Mouse (Mus musculus) stomach, postnatal 0 days (tissue): Measurements from ENCODE around the gene Ttc7. TPM values are rescaled to one million over a fixed set of nuclear protein-coding genes. Genes with fewer than 3 reads are reported as not detected.

Experiments used
- ATAC-seq: fragments of 200-750 bp; cut with Nextera tagmentation; 2 replicates; pipeline ENCODE4 v1.8.0; 2017; ENCODE audit not compliant: low FRiP score, low TSS enrichment
- DNase-seq: peaks from one replicate; pipeline ENCODE4 v3.0.0-alpha.2; 2016; ENCODE audit warnings: low spot score
- H3K27ac ChIP-seq: fragments of 300-500 bp; sonication (generic); replicated peaks from 2 replicates; pipeline ENCODE4 v1.5.1; 2014; ENCODE audit warnings: mild to moderate bottlenecking, control low read depth
- H3K27me3 ChIP-seq: fragments of 300-500 bp; sonication (generic); 2 replicates; pipeline ENCODE4 v1.6.1; 2014; ENCODE audit warnings: low read length; ENCODE audit not compliant: control insufficient read depth, insufficient read depth
- H3K36me3 ChIP-seq: fragments of 300-500 bp; sonication (generic); 2 replicates; pipeline ENCODE4 v1.6.1; 2014; ENCODE audit warnings: low read length, mixed read lengths; ENCODE audit not compliant: control insufficient read depth, insufficient read depth
- H3K4me1 ChIP-seq: fragments of 300-500 bp; sonication (generic); replicated peaks from 2 replicates; pipeline ENCODE4 v1.6.1; 2014; ENCODE audit warnings: antibody characterized with exemption; ENCODE audit not compliant: control insufficient read depth, insufficient read depth
- H3K4me2 ChIP-seq: fragments of 300-500 bp; sonication (generic); replicated peaks from 2 replicates; pipeline ENCODE4 v1.6.1; 2014; ENCODE audit warnings: low read depth, mild to moderate bottlenecking, control low read depth, moderate library complexity
- H3K4me3 ChIP-seq: fragments of 300-500 bp; sonication (generic); 2 replicates; pipeline ENCODE4 v1.5.1; 2014; ENCODE audit warnings: low read depth, low read length, control low read depth
- H3K9ac ChIP-seq: fragments of 300-500 bp; sonication (generic); 2 replicates; pipeline ENCODE4 v1.6.1; 2014; ENCODE audit warnings: mild to moderate bottlenecking, low read length, control low read depth, mixed read lengths
- H3K9me3 ChIP-seq: fragments of 300-500 bp; sonication (generic); 2 replicates; pipeline ENCODE4 v1.6.1; 2016; ENCODE audit warnings: low read length; ENCODE audit not compliant: control insufficient read depth
- CTCF ChIP-seq: IDR thresholded peaks from 2 replicates; pipeline ENCODE4 v1.5.1; 2016; ENCODE audit warnings: antibody characterized with exemption, low read depth, mild to moderate bottlenecking, moderate library complexity
- EP300 ChIP-seq: optimal IDR thresholded peaks from 2 replicates; pipeline ENCODE3; 2016; ENCODE audit warnings: antibody characterized with exemption
- WGBS: fragments of 180-500 bp; shearing (Covaris S2); extraction: QIAGEN DNeasy Blood & Tissue Kit; methylation state at CpG from one replicate; pipeline ENCODE4 v1.1.7; 2014; 5-methylcytosine and 5-hydroxymethylcytosine counted together
- polyA plus RNA-seq: library from polyadenylated mRNA; unstranded; fragments of >200 nt; fragmentation: Nextera tagmentation; extraction: Ambion mirVana; gene quantifications from 2 replicates; pipeline ENCODE4 v1.2.1, GENCODE M21; 2015

The Ttc7 gene
- polyA plus RNA-seq, 1 experiment from 2014 or later, result 21.2 TPM

DNA sequence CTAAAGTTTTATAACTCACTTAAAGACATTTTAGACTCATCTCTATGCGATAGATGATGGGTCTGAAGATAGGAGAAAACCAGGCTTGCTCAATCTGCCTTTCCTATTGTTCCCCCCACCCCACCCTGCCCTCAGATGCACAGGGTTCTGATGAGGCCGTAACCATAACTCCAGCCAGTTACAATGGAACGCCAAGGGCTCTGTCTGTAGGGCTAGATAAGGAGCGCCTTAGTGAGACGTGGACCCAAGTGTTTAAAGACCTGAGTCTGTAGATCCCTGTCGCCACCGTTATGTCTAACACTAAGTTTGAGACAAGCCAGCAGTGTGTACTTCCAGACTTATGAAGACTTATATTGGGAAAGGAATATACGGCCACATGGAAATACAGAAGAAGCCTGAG is 72.8 kb downstream of the Ttc7 start:
- WGBS, result 73% methylated on average over 8 of the region's 8 CpGs
- H3K27ac ChIP-seq, result no peak overlapping the region
- TF ChIP-seq EP300 (no peak), CTCF (no peak)

DNA sequence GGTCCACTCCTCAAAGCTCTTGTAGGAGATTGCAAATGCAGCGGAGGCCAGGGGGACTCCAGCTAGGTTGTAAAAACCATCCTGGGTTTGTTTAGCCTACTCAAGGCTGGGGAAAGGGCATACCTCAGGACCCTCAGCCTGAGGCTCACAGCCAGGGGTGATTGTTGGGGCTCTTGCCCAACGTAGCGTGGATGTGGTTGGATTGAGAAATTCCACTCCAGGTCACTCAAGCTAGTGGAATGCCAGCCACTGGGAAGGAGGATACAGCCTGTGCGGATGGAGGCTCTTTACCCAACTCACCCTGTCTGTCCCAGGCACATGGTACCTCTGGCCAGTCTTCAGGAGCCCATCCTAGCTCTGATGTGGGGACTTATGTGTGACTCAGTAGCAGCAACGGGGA is 73.6 kb downstream of the Ttc7 start:
- 89% methylated on average over 5 of the region's 5 CpGs for WGBS
- no peaks in the 10 kb centered on the region for H3K27me3 ChIP-seq
- no peak for DNase-seq

More for the DNA sequence above, 72.8 kb downstream of the Ttc7 start:
- Histone ChIP-seq H3K4me2 (no peak overlapping the region), H3K27me3 (no peaks in the 10 kb centered on the region), H3K4me3 (no peak overlapping the region), H3K4me1 (peaks cover 7% of the 10 kb centered on the region; the same call in 1 of the 2 replicates), H3K9ac (no peak overlapping the region), H3K36me3 (no peaks in the 10 kb centered on the region), H3K9me3 (no peaks in the 10 kb centered on the region)
- DNase-seq (no peak), ATAC-seq (no peak)

DNA sequence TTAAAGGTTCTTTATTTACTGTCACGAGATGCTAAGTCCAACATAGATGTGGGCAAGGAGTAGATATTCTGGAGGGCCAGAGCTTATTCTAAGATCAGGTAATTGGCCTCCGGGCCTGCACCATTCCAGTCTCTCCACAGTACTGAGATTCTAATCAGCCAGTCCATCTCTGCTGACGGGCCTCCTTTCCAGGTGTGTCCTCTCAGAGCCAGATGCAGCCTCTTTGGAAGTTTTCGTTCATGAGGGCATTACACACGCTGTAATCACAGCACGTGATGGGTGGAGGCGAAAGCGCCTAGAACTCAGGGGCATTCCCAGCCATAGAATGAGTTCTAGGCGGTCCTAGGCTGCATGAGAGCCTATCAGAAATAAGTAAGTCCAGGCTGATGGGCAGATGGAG is 74.8 kb downstream of the Ttc7 start:
- no peak overlapping the region for H3K27ac ChIP-seq
- no peak for ATAC-seq

More for the DNA sequence above, 73.6 kb downstream of the Ttc7 start:
- Histone ChIP-seq H3K4me2 (no peak overlapping the region), H3K4me3 (no peak overlapping the region), H3K4me1 (peaks cover 7% of the 10 kb centered on the region; the same call in 1 of the 2 replicates), H3K27ac (no peak overlapping the region), H3K9me3 (no peaks in the 10 kb centered on the region), H3K36me3 (no peaks in the 10 kb centered on the region), H3K9ac (no peak overlapping the region)
- ATAC-seq, result no peak
- TF ChIP-seq EP300 (no peak), CTCF (no peak)

DNA sequence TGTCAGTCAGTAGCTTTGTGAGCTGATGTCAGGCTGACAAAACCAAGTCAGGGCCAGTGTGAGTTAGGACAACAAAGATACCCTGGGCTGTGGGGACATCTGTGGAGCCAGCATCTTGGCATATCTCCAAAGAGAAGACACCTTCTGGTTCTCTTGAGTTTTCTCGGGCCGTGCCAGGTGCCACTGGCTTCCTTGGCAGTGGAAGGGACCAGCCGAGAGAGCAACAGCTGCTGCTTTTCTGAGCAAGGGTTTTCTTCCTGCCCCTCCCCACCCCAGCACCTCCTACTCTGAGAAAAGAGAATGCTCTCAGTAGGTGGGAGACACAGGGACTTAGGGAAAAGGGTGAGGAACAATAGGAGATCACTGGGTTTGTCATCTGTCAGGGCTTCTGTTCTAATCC is 78.4 kb downstream of the Ttc7 start:
- Histone ChIP-seq H3K36me3 (0 out of 2 replicates have a peak, but pooled peaks cover 2% of the 10 kb centered on the region), H3K27me3 (no peaks in the 10 kb centered on the region), H3K4me1 (no peaks in the 10 kb centered on the region), H3K27ac (no peak overlapping the region), H3K9me3 (no peaks in the 10 kb centered on the region), H3K4me2 (no peak overlapping the region), H3K4me3 (no peak overlapping the region), H3K9ac (no peak overlapping the region)
- WGBS, result 57% methylated on average over 3 of the region's 3 CpGs
- DNase-seq (no peak), ATAC-seq (no peak)
- TF ChIP-seq EP300 (no peak), CTCF (no peak)

More for the DNA sequence above, 74.8 kb downstream of the Ttc7 start:
- Histone ChIP-seq H3K36me3 (no peaks in the 10 kb centered on the region), H3K4me2 (no peak overlapping the region), H3K4me1 (no peaks in the 10 kb centered on the region), H3K4me3 (no peak overlapping the region), H3K9ac (no peak overlapping the region), H3K27me3 (no peaks in the 10 kb centered on the region), H3K9me3 (no peaks in the 10 kb centered on the region)
- WGBS, result 62% methylated on average over 9 of the region's 9 CpGs
- DNase-seq, result no peak
- TF ChIP-seq EP300 (no peak), CTCF (no peak)

DNA sequence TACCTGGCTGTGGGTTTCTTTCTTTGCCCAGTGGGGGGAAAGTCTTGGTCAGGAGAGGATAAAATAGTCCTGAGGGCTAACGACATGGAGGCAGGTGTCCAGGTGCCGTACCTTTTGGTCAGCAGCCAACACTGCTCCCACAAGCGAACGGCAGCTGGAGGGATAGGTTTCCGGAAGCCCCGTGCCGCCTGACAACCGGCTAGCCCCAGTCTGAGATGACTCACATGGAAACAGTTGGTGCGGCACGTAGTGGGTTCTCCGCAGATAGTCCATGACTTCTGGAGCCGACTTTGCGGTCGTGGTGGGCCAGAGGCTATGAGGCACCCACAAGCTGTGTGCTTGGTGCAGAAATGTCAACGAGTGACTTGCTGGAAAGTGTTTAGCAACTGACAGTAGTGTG is 81.4 kb downstream of the Ttc7 start:
- DNase-seq (no peak), ATAC-seq (no peak)
- Histone ChIP-seq H3K27ac (no peak overlapping the region), H3K27me3 (no peaks in the 10 kb centered on the region), H3K4me1 (peaks cover 4% of the 10 kb centered on the region; the same call in 1 of the 2 replicates), H3K4me2 (no peak overlapping the region), H3K9me3 (no peaks in the 10 kb centered on the region), H3K4me3 (no peak overlapping the region), H3K9ac (no peak overlapping the region), H3K36me3 (0 out of 2 replicates have a peak, but pooled peaks cover 4% of the 10 kb centered on the region)
- WGBS, result 80% methylated on average over 15 of the region's 15 CpGs
- TF ChIP-seq EP300 (no peak), CTCF (no peak)

DNA sequence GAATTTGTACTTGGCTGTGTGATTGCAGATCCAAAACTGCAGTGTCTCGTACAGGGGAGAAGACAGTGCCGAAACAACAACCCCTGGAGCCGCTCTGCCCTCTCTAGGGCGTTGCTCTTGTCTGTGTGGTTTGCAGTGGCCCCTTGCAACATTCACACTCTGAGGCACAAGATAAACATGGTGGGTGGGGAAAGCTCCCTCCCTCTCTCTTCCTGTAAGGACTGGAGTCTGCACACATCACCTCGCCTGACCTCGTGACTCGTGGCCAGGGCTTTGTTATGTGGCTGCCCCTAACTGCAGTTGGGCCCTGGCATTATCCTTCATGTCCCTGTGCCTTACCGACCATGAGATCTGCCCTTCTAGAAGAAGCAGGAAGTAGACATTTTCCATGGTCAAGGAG is 82.6 kb downstream of the Ttc7 start:
- no peak overlapping the region for H3K27ac ChIP-seq
- ATAC-seq (no peak), DNase-seq (no peak)
- no peak overlapping the region for H3K9ac ChIP-seq
- H3K4me1 ChIP-seq, result peaks cover 6% of the 10 kb centered on the region; the same call in 1 of the 2 replicates
- WGBS, result 43% methylated on average over 8 of the region's 8 CpGs
- no peak for TF ChIP-seq CTCF
- no peak for TF ChIP-seq EP300
- H3K9me3 ChIP-seq, result no peaks in the 10 kb centered on the region
- no peaks in the 10 kb centered on the region for H3K27me3 ChIP-seq
- H3K4me2 ChIP-seq, result no peak overlapping the region
- 0 out of 2 replicates have a peak, but pooled peaks cover 4% of the 10 kb centered on the region for H3K36me3 ChIP-seq
- H3K4me3 ChIP-seq, result no peak overlapping the region
